Comparison of ENCODE assay signal across 8 mouse cellular contexts in genomic region chr9:107923021-107923420, GRCm38 (mm10).
DNase-seq lines count a peak whose midpoint lies in the region.

No protein-coding gene starts in this region.

- peak; percentile 19 to 52 for DNase-seq in cerebellum, postnatal 25 days
- DNase-seq in cerebellum, adult 11-12 months = no peak
- DNase-seq in urinary bladder, postnatal 14 days (ENCODE audit: low spot score) = peak; percentile 55
- no peak for DNase-seq in urinary bladder, postnatal 10 days (ENCODE audit: low spot score)
- DNase-seq in kidney, adult 18-20 months = peak; percentile 72
- peak; percentile 40 for DNase-seq in naive thymus-derived CD4-positive, alpha-beta T cell, adult 2 months (ENCODE audit: low read depth)
- DNase-seq in right cerebral cortex, postnatal 36 days (ENCODE audit: low spot score in 2 of 2) = no peak
- no peak for DNase-seq in neural tube, embryonic 10.5 days (ENCODE audit: extremely low spot score, low spot score)

Comparison
In these comparisons a context has a peak if more than half of its experiments do, and no peak if none do; other contexts are left out.
1. DNase-seq: peak in cerebellum, postnatal 25 days (2 of 2), urinary bladder, postnatal 14 days (single experiment), kidney, adult 18-20 months (single experiment) and naive thymus-derived CD4-positive, alpha-beta T cell, adult 2 months (single experiment); none in cerebellum, adult 11-12 months (single experiment), urinary bladder, postnatal 10 days (single experiment), right cerebral cortex, postnatal 36 days (0 of 2) and neural tube, embryonic 10.5 days (single experiment).